Mouse (Mus musculus): ENCODE measurements at regions not wholly inside any gene's neighbourhood (a gene's known extent, or its start where the extent isn't known, plus 50 kb on each side); places are given as distances from the start of the nearest gene placed in this dataset.

- Histone ChIP-seq H3K36me3 (ENCODE audit: control insufficient read depth, insufficient read depth, low read length) (no peaks in the 10 kb centered on the region), H3K9me3 (ENCODE audit: control insufficient read depth, low read length) (no peaks in the 10 kb centered on the region), H3K9ac (ENCODE audit: low read length) (no peak overlapping the region), H3K4me2 (ENCODE audit: low read depth) (no peak overlapping the region), H3K4me1 (ENCODE audit: control insufficient read depth, insufficient read depth, low read length) (no peaks in the 10 kb centered on the region), H3K27me3 (ENCODE audit: control insufficient read depth, insufficient read depth, low read length) (no peaks in the 10 kb centered on the region), H3K4me3 (ENCODE audit: low read depth, low read length) (no peak overlapping the region), H3K27ac (ENCODE audit: low read depth, low read length) (no peak overlapping the region)
- ATAC-seq (ENCODE audit: insufficient read depth, low FRiP score, low TSS enrichment) = no peak
- 95% methylated on average over 3 of the region's 3 CpGs for WGBS
- DNase-seq (ENCODE audit: low spot score) = no peak
Measured at GRCm38 (mm10) chr1:55900033-55900432, 494.3 kb downstream of the Plcl1 start.

- no peak for DNase-seq (ENCODE audit: low spot score)
- Histone ChIP-seq H3K27me3 (ENCODE audit: control insufficient read depth, insufficient read depth, low read length) (no peaks in the 10 kb centered on the region), H3K27ac (ENCODE audit: low read depth, low read length) (no peak overlapping the region), H3K36me3 (ENCODE audit: control insufficient read depth, insufficient read depth, low read length) (no peaks in the 10 kb centered on the region), H3K4me1 (ENCODE audit: control insufficient read depth, insufficient read depth, low read length) (no peaks in the 10 kb centered on the region), H3K9ac (ENCODE audit: low read length) (no peak overlapping the region), H3K4me2 (ENCODE audit: low read depth) (no peak overlapping the region), H3K4me3 (ENCODE audit: low read depth, low read length) (no peak overlapping the region), H3K9me3 (ENCODE audit: control insufficient read depth, low read length) (no peaks in the 10 kb centered on the region)
- 86% methylated on average over 3 of the region's 3 CpGs for WGBS
- no peak for ATAC-seq (ENCODE audit: insufficient read depth, low FRiP score, low TSS enrichment)
Measured at GRCm38 (mm10) chr1:55903177-55903576, 497.5 kb downstream of the Plcl1 start.

- H3K27ac ChIP-seq (ENCODE audit: low read depth, low read length) = no peak overlapping the region
- ATAC-seq (ENCODE audit: insufficient read depth, low FRiP score, low TSS enrichment) (no peak), DNase-seq (ENCODE audit: low spot score) (no peak)
- H3K4me1 ChIP-seq (ENCODE audit: control insufficient read depth, insufficient read depth, low read length) = no peaks in the 10 kb centered on the region
- no peaks in the 10 kb centered on the region for H3K36me3 ChIP-seq (ENCODE audit: control insufficient read depth, insufficient read depth, low read length)
- H3K4me2 ChIP-seq (ENCODE audit: low read depth) = no peak overlapping the region
- H3K9ac ChIP-seq (ENCODE audit: low read length) = no peak overlapping the region
- 88% methylated on average over 2 of the region's 2 CpGs for WGBS
- no peaks in the 10 kb centered on the region for H3K9me3 ChIP-seq (ENCODE audit: control insufficient read depth, low read length)
- H3K4me3 ChIP-seq (ENCODE audit: low read depth, low read length) = no peak overlapping the region
- no peaks in the 10 kb centered on the region for H3K27me3 ChIP-seq (ENCODE audit: control insufficient read depth, insufficient read depth, low read length)
Measured at GRCm38 (mm10) chr1:55904571-55904970, 498.9 kb downstream of the Plcl1 start.

- Histone ChIP-seq H3K27ac (ENCODE audit: low read depth, low read length) (no peak overlapping the region), H3K9me3 (ENCODE audit: control insufficient read depth, low read length) (no peaks in the 10 kb centered on the region), H3K4me1 (ENCODE audit: control insufficient read depth, insufficient read depth, low read length) (no peaks in the 10 kb centered on the region), H3K4me2 (ENCODE audit: low read depth) (no peak overlapping the region), H3K27me3 (ENCODE audit: control insufficient read depth, insufficient read depth, low read length) (no peaks in the 10 kb centered on the region), H3K4me3 (ENCODE audit: low read depth, low read length) (no peak overlapping the region), H3K9ac (ENCODE audit: low read length) (no peak overlapping the region), H3K36me3 (ENCODE audit: control insufficient read depth, insufficient read depth, low read length) (no peaks in the 10 kb centered on the region)
- 95% methylated on average over 4 of the region's 4 CpGs for WGBS
- ATAC-seq (ENCODE audit: insufficient read depth, low FRiP score, low TSS enrichment) (no peak), DNase-seq (ENCODE audit: low spot score) (no peak)
Measured at GRCm38 (mm10) chr1:55905232-55905631, 499.5 kb downstream of the Plcl1 start.

DNA sequence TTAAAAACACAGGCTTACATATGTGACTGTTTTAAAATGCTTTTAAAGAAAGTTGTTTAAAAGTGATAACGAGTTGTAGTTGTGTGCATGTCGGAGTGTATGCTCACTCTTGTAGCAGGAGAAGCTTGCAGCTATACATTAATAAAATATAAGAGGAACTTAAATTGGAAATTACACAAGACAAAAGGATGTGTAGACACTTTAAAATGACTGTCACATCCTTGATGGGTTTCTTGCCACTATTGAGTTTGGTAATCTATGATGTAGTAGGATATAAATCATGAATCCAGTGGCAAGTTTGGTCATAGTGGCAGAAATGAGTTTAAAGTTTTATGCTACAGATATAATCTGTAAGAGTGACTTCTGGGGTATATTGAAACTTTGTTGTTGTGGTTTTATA is 504.3 kb downstream of the Plcl1 start:
- H3K9ac ChIP-seq (ENCODE audit: low read length) = no peak overlapping the region
- DNase-seq (ENCODE audit: low spot score) = no peak
- 93% methylated on average over 2 of the region's 2 CpGs for WGBS
- H3K4me3 ChIP-seq (ENCODE audit: low read depth, low read length) = no peak overlapping the region
- no peak overlapping the region for H3K4me2 ChIP-seq (ENCODE audit: low read depth)
- no peaks in the 10 kb centered on the region for H3K27me3 ChIP-seq (ENCODE audit: control insufficient read depth, insufficient read depth, low read length)
- no peaks in the 10 kb centered on the region for H3K4me1 ChIP-seq (ENCODE audit: control insufficient read depth, insufficient read depth, low read length)
- H3K27ac ChIP-seq (ENCODE audit: low read depth, low read length) = no peak overlapping the region
- no peak for ATAC-seq (ENCODE audit: insufficient read depth, low FRiP score, low TSS enrichment)
- no peaks in the 10 kb centered on the region for H3K9me3 ChIP-seq (ENCODE audit: control insufficient read depth, low read length)
- no peaks in the 10 kb centered on the region for H3K36me3 ChIP-seq (ENCODE audit: control insufficient read depth, insufficient read depth, low read length)

GRCm38 (mm10) chr1:55914284-55914683 is 508.6 kb downstream of the Plcl1 start:
- H3K4me3 ChIP-seq (ENCODE audit: low read depth, low read length) = no peak overlapping the region
- H3K9ac ChIP-seq (ENCODE audit: low read length) = no peak overlapping the region
- no peak overlapping the region for H3K27ac ChIP-seq (ENCODE audit: low read depth, low read length)
- 61% methylated on average over 3 of the region's 3 CpGs for WGBS
- ATAC-seq (ENCODE audit: insufficient read depth, low FRiP score, low TSS enrichment) = no peak
- no peaks in the 10 kb centered on the region for H3K4me1 ChIP-seq (ENCODE audit: control insufficient read depth, insufficient read depth, low read length)
- no peaks in the 10 kb centered on the region for H3K9me3 ChIP-seq (ENCODE audit: control insufficient read depth, low read length)
- H3K36me3 ChIP-seq (ENCODE audit: control insufficient read depth, insufficient read depth, low read length) = no peaks in the 10 kb centered on the region
- DNase-seq (ENCODE audit: low spot score) = no peak
- no peak overlapping the region for H3K4me2 ChIP-seq (ENCODE audit: low read depth)
- no peaks in the 10 kb centered on the region for H3K27me3 ChIP-seq (ENCODE audit: control insufficient read depth, insufficient read depth, low read length)

- ATAC-seq (ENCODE audit: insufficient read depth, low FRiP score, low TSS enrichment) = no peak
- no peak overlapping the region for H3K4me3 ChIP-seq (ENCODE audit: low read depth, low read length)
- WGBS = 61% methylated on average over 11 of the region's 11 CpGs
Measured at GRCm38 (mm10) chr1:55915940-55916339, 510.2 kb downstream of the Plcl1 start.

DNA sequence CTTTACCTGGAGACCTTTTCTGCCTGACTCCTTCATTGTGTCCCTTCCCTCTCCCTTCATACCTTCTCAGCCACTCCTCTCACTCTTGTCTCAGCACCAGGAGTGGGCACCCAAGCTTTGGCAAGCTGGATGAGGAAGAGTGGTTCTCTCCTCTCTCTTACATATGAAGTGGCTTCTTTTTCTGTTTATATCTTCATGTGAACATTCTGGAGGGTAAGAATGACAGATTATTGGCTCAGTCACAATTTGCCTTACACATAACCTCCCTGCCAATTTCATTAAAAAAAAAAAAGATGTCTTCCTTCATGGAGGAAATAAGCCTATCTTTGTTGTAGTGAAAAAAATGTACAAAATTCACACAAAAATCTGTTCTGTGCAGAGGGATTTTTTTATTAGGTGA is 513.8 kb downstream of the Plcl1 start:
- Histone ChIP-seq H3K4me2 (ENCODE audit: low read depth) (no peak overlapping the region), H3K4me3 (ENCODE audit: low read depth, low read length) (no peak overlapping the region), H3K27me3 (ENCODE audit: control insufficient read depth, insufficient read depth, low read length) (no peaks in the 10 kb centered on the region), H3K9ac (ENCODE audit: low read length) (no peak overlapping the region), H3K4me1 (ENCODE audit: control insufficient read depth, insufficient read depth, low read length) (no peaks in the 10 kb centered on the region), H3K9me3 (ENCODE audit: control insufficient read depth, low read length) (no peaks in the 10 kb centered on the region), H3K27ac (ENCODE audit: low read depth, low read length) (no peak overlapping the region), H3K36me3 (ENCODE audit: control insufficient read depth, insufficient read depth, low read length) (no peaks in the 10 kb centered on the region)
- DNase-seq (ENCODE audit: low spot score) = no peak
- ATAC-seq (ENCODE audit: insufficient read depth, low FRiP score, low TSS enrichment) = no peak

More at GRCm38 (mm10) chr1:55915940-55916339, 510.2 kb downstream of the Plcl1 start:
- H3K36me3 ChIP-seq (ENCODE audit: control insufficient read depth, insufficient read depth, low read length) = no peaks in the 10 kb centered on the region
- no peaks in the 10 kb centered on the region for H3K4me1 ChIP-seq (ENCODE audit: control insufficient read depth, insufficient read depth, low read length)
- no peak overlapping the region for H3K4me2 ChIP-seq (ENCODE audit: low read depth)
- H3K9me3 ChIP-seq (ENCODE audit: control insufficient read depth, low read length) = no peaks in the 10 kb centered on the region
- no peak overlapping the region for H3K27ac ChIP-seq (ENCODE audit: low read depth, low read length)
- H3K27me3 ChIP-seq (ENCODE audit: control insufficient read depth, insufficient read depth, low read length) = no peaks in the 10 kb centered on the region
- no peak for DNase-seq (ENCODE audit: low spot score)
- H3K9ac ChIP-seq (ENCODE audit: low read length) = no peak overlapping the region

- Histone ChIP-seq H3K27me3 (ENCODE audit: control insufficient read depth, insufficient read depth, low read length) (no peaks in the 10 kb centered on the region), H3K4me1 (ENCODE audit: control insufficient read depth, insufficient read depth, low read length) (no peaks in the 10 kb centered on the region), H3K4me2 (ENCODE audit: low read depth) (no peak overlapping the region), H3K4me3 (ENCODE audit: low read depth, low read length) (no peak overlapping the region), H3K9ac (ENCODE audit: low read length) (no peak overlapping the region), H3K36me3 (ENCODE audit: control insufficient read depth, insufficient read depth, low read length) (no peaks in the 10 kb centered on the region), H3K27ac (ENCODE audit: low read depth, low read length) (no peak overlapping the region), H3K9me3 (ENCODE audit: control insufficient read depth, low read length) (no peaks in the 10 kb centered on the region)
- 76% methylated on average over 3 of the region's 3 CpGs for WGBS
- no peak for DNase-seq (ENCODE audit: low spot score)
- no peak for ATAC-seq (ENCODE audit: insufficient read depth, low FRiP score, low TSS enrichment)
Measured at GRCm38 (mm10) chr1:55946786-55947549, 541.2 kb downstream of the Plcl1 start.

Data from neural tube, embryonic 11.5 days (tissue).